ENCODE assay signal across 14 mouse cellular contexts in genomic region chr15:8628150-8628549, GRCm38 (mm10).
DNase-seq lines count a peak whose midpoint lies in the region; ATAC-seq lines count a peak whose summit lies in the region.
"Had no signal": no experiment of that assay in that cellular context is flagged by ENCODE, and none has a peak within 500 bp of the region (broad histone marks: within the 10 kb centered on the region; RNA-seq: fewer than 3 reads in every experiment).

No protein-coding gene starts in this region.

- no peaks in the 10 kb centered on the region for H3K36me3 ChIP-seq in heart, embryonic 10.5 days
- H3K36me3 ChIP-seq in embryonic facial prominence, embryonic 13.5 days = no peaks in the 10 kb centered on the region
- no peaks in the 10 kb centered on the region for H3K36me3 ChIP-seq in liver, embryonic 12.5 days
- H3K36me3 ChIP-seq: forebrain, embryonic 10.5 days; neural tube, embryonic 13.5 days; stomach, embryonic 15.5 days had no signal

- H3K4me1 ChIP-seq in heart, embryonic 10.5 days = peaks cover 26% of the 10 kb centered on the region
- H3K4me1 ChIP-seq in embryonic facial prominence, embryonic 13.5 days = peaks cover 37% of the 10 kb centered on the region
- H3K4me1 ChIP-seq in liver, embryonic 12.5 days = peaks cover 17% of the 10 kb centered on the region

- WGBS in heart, embryonic 10.5 days = 69% methylated on average over 8 of the region's 8 CpGs
- 69% methylated on average over 8 of the region's 8 CpGs for WGBS in embryonic facial prominence, embryonic 13.5 days
- 56% methylated on average over 8 of the region's 8 CpGs for WGBS in liver, embryonic 12.5 days (ENCODE audit: insufficient replicate concordance)

- H3K27ac ChIP-seq in heart, embryonic 10.5 days = no peak overlapping the region
- no peak overlapping the region for H3K27ac ChIP-seq in embryonic facial prominence, embryonic 13.5 days
- no peak overlapping the region for H3K27ac ChIP-seq in liver, embryonic 12.5 days
- H3K27ac ChIP-seq: stomach, embryonic 15.5 days had no signal

- peaks cover 6% of the 10 kb centered on the region; the same call in 1 of the 2 replicates for H3K27me3 ChIP-seq in heart, embryonic 10.5 days (ENCODE audit: insufficient read depth, poor library complexity, severe bottlenecking)
- peaks cover 14% of the 10 kb centered on the region for H3K27me3 ChIP-seq in embryonic facial prominence, embryonic 13.5 days
- peaks cover 27% of the 10 kb centered on the region for H3K27me3 ChIP-seq in liver, embryonic 12.5 days (replicated peaks)

- H3K9me3 ChIP-seq in heart, embryonic 10.5 days = no peaks in the 10 kb centered on the region
- H3K9me3 ChIP-seq in embryonic facial prominence, embryonic 13.5 days = no peaks in the 10 kb centered on the region
- H3K9me3 ChIP-seq in liver, embryonic 12.5 days (replicated peaks) = no peaks in the 10 kb centered on the region
- H3K9me3 ChIP-seq: forebrain, embryonic 10.5 days; neural tube, embryonic 13.5 days; stomach, embryonic 15.5 days had no signal

- H3K9ac ChIP-seq in embryonic facial prominence, embryonic 13.5 days = no peak overlapping the region
- H3K9ac ChIP-seq in liver, embryonic 12.5 days = no peak overlapping the region

- DNase-seq in heart, embryonic 10.5 days (ENCODE audit: low spot score) = no peak
- DNase-seq in heart, adult 18-20 months = no peak
- peak; percentile 12 for DNase-seq in kidney, adult 18-20 months
- no peak for DNase-seq in kidney, postnatal 25 days
- DNase-seq in layer of hippocampus, adult 8-10 months (ENCODE audit: low spot score in 2 of 2) = no peak
- DNase-seq in right cerebral cortex, postnatal 36 days (ENCODE audit: low spot score in 2 of 2) = no peak
- DNase-seq: heart, postnatal 36 days; left cerebral cortex, postnatal 4 days; retina, postnatal 1 day had no signal

- H3K4me3 ChIP-seq in heart, embryonic 10.5 days = peak overlapping the region; percentile 57; the same call in 1 of the 2 replicates
- no peak overlapping the region; the same call in 1 of the 2 replicates for H3K4me3 ChIP-seq in embryonic facial prominence, embryonic 13.5 days
- no peak overlapping the region for H3K4me3 ChIP-seq in liver, embryonic 12.5 days

- peak overlapping the region; percentile 85 for H3K4me2 ChIP-seq in embryonic facial prominence, embryonic 13.5 days
- H3K4me2 ChIP-seq in liver, embryonic 12.5 days = peak overlapping the region; percentile 71

- no peak for ATAC-seq in embryonic facial prominence, embryonic 13.5 days (ENCODE audit: insufficient number of reproducible peaks, insufficient read depth, low FRiP score, low TSS enrichment, low read depth)
- ATAC-seq in liver, embryonic 12.5 days = no peak; the same call in 1 of the 2 replicates
